7 mouse cellular contexts compared by ENCODE assay signal in genomic region chr6:49096933-49097461, GRCm38 (mm10). TPM values are rescaled to one million over a fixed set of nuclear protein-coding genes. Genes with fewer than 3 reads are reported as not detected.
DNase-seq lines count a peak whose midpoint lies in the region; ATAC-seq and TF ChIP-seq lines count a peak whose summit lies in the region.

No protein-coding gene starts in this region.

- WGBS in intestine, embryonic 14.5 days, result 51% methylated on average over 13 of the region's 13 CpGs

- no peak overlapping the region for H3K4me3 ChIP-seq in intestine, embryonic 14.5 days (ENCODE audit: low read depth, low read length)
- no peak overlapping the region for H3K4me3 ChIP-seq in myocyte

- no peak overlapping the region for H3ac ChIP-seq in myocyte (ENCODE audit: control insufficient read depth, insufficient read length)

- TF ChIP-seq POLR2A in myocyte (IDR thresholded peaks at IDR 0.05; ENCODE audit: insufficient read length, low read depth), result no peak

- ATAC-seq in cerebellum, adult (ENCODE audit: insufficient number of reproducible peaks, low FRiP score, low TSS enrichment), result peak; percentile 68
- ATAC-seq in intestine, embryonic 14.5 days (replicated peaks; ENCODE audit: low FRiP score, low TSS enrichment, low read depth), result 0 out of 2 replicates have a peak, but pooled peaks have one; percentile 36

- peak; percentile 99 for DNase-seq in adipocyte (ENCODE audit: low spot score)
- peak; percentile 92 for DNase-seq in gastrocnemius, adult 18-20 months (ENCODE audit: low spot score)
- no peak for DNase-seq in intestine, embryonic 14.5 days (ENCODE audit: low spot score)
- peak; percentile 28 to 72 for DNase-seq in left cerebral cortex, adult 8-10 months (ENCODE audit: low spot score in 2 of 2)
- DNase-seq in urinary bladder, postnatal 10 days (ENCODE audit: low spot score), result peak; percentile 38

- no peak overlapping the region for H3K9ac ChIP-seq in intestine, embryonic 14.5 days (ENCODE audit: low read length)

- H3K4me2 ChIP-seq in intestine, embryonic 14.5 days (ENCODE audit: low read length), result no peak overlapping the region
- peak overlapping the region; percentile 81 for H3K4me2 ChIP-seq in myocyte (ENCODE audit: low read depth)

- H3K79me2 ChIP-seq in myocyte (ENCODE audit: control insufficient read depth, insufficient read depth), result no peaks in the 10 kb centered on the region

- H3K36me3 ChIP-seq in intestine, embryonic 14.5 days (ENCODE audit: control insufficient read depth, insufficient read depth, low read length), result peaks cover 87% of the 10 kb centered on the region
- no peaks in the 10 kb centered on the region for H3K36me3 ChIP-seq in myocyte (ENCODE audit: control insufficient read depth, insufficient read depth)

- H3K4me1 ChIP-seq in intestine, embryonic 14.5 days (replicated peaks; ENCODE audit: control insufficient read depth, insufficient read depth, low read length), result peaks cover 10% of the 10 kb centered on the region

- no peaks in the 10 kb centered on the region for H3K9me3 ChIP-seq in intestine, embryonic 14.5 days (ENCODE audit: control insufficient read depth, low read length)

- 0 out of 2 replicates have a peak overlapping the region, but pooled peaks have one; percentile 7 for H3K27ac ChIP-seq in intestine, embryonic 14.5 days (ENCODE audit: low read depth)

- H3K27me3 ChIP-seq in intestine, embryonic 14.5 days (replicated peaks; ENCODE audit: control insufficient read depth, insufficient read depth, low read length), result no peaks in the 10 kb centered on the region
- no peaks in the 10 kb centered on the region for H3K27me3 ChIP-seq in myocyte (ENCODE audit: control insufficient read depth, insufficient read depth, insufficient read length)

TF ChIP-seq in myocyte, 11 proteins besides CTCF, POLR2A, EP300 and RAD21:
- TF ChIP-seq MAX (IDR thresholded peaks at IDR 0.05; ENCODE audit: low read depth) (no peak), CEBPB (IDR thresholded peaks at IDR 0.05; ENCODE audit: insufficient read depth, poor library complexity, severe bottlenecking) (peak; percentile 86), POLR2AphosphoS2 (IDR thresholded peaks at IDR 0.05; ENCODE audit: insufficient read length, low read depth) (peak; percentile 20)

RNA-seq across cellular contexts. Expression of gene Malsu1, which starts 23.4 kb away (rescaled TPM):
- total RNA-seq in gastrocnemius, adult 18-20 months (2021), result 10 to 100 TPM; 42.5 to 47.7 TPM
- polyA plus RNA-seq in intestine, embryonic 14.5 days (2014; fragmentation: Nextera tagmentation; extraction: Ambion mirVana), result 74.9 and 82.9 TPM in 2 replicates
- total RNA-seq in left cerebral cortex, adult 8-10 months (2022), result 10 to 100 TPM; 26.3 to 30.5 (median 28.1) TPM
- polyA plus RNA-seq in myocyte (2012; fragmentation: generic; extraction: Trizol), result 19.6 TPM
